Mouse (Mus musculus): Measurements from ENCODE around the gene Kcnn1. TPM values are rescaled to one million over a fixed set of nuclear protein-coding genes. Genes with fewer than 3 reads are reported as not detected.

Kcnn1 gene
- polyA plus RNA-seq (2015; fragmentation: Nextera tagmentation; extraction: Ambion mirVana) = 19.0 and 20.6 TPM in 2 replicates

GRCm38 (mm10) chr8:70862824-70863641 is at the start of gene Kcnn1:
Kcnn1 (minus strand) TSS chr8:70863258.
- Histone ChIP-seq H3K27me3 (replicated peaks) (no peaks in the 10 kb centered on the region), H3K9me3 (no peaks in the 10 kb centered on the region), H3K27ac (peak within 1 kb of the TSS; percentile 95), H3K4me3 (peak within 1 kb of the TSS; percentile 56), H3K4me1 (peaks cover 63% of the 10 kb centered on the region), H3K4me2 (peak within 1 kb of the TSS; percentile 95), H3K9ac (peak within 1 kb of the TSS; percentile 65), H3K36me3 (replicated peaks) (no peaks in the 10 kb centered on the region)
- WGBS = under 1% methylated on average over 55 of the region's 55 CpGs
- ATAC-seq (replicated peaks) = no peak

GRCm38 (mm10) chr8:70911596-70911995 is 48.5 kb upstream of the Kcnn1 start:
- Histone ChIP-seq H3K4me1 (peaks cover 11% of the 10 kb centered on the region), H3K36me3 (replicated peaks) (peaks cover 32% of the 10 kb centered on the region), H3K4me2 (no peak overlapping the region), H3K9me3 (no peaks in the 10 kb centered on the region), H3K27ac (no peak overlapping the region), H3K9ac (no peak overlapping the region), H3K4me3 (no peak overlapping the region), H3K27me3 (replicated peaks) (no peaks in the 10 kb centered on the region)
- 77% methylated on average over 5 of the region's 5 CpGs for WGBS
- no peak for ATAC-seq (replicated peaks)

GRCm38 (mm10) chr8:70907518-70907917 is 44.5 kb upstream of the Kcnn1 start:
- H3K9ac ChIP-seq = no peak overlapping the region
- H3K4me1 ChIP-seq = peaks cover 18% of the 10 kb centered on the region
- H3K27me3 ChIP-seq (replicated peaks) = peaks cover 11% of the 10 kb centered on the region
- no peak overlapping the region for H3K4me2 ChIP-seq
- ATAC-seq (replicated peaks) = no peak
- H3K4me3 ChIP-seq = no peak overlapping the region
- H3K27ac ChIP-seq = no peak overlapping the region
- no peaks in the 10 kb centered on the region for H3K9me3 ChIP-seq
- WGBS = 86% methylated on average over 2 of the region's 2 CpGs
- H3K36me3 ChIP-seq (replicated peaks) = 0 out of 2 replicates have a peak, but pooled peaks cover 8% of the 10 kb centered on the region

GRCm38 (mm10) chr8:70905831-70906736 is 43.0 kb upstream of the Kcnn1 start, which contains the start of gene Map1s:
Map1s (plus strand) TSS chr8:70905932.
- H3K9me3 ChIP-seq = no peaks in the 10 kb centered on the region
- peak within 1 kb of the TSS; percentile 95 for H3K9ac ChIP-seq
- WGBS = under 1% methylated on average over 86 of the region's 86 CpGs
- peak within 1 kb of the TSS; percentile 95 for H3K4me2 ChIP-seq
- H3K36me3 ChIP-seq (replicated peaks) = no peaks in the 10 kb centered on the region
- H3K4me1 ChIP-seq = peaks cover 18% of the 10 kb centered on the region
- peak within 1 kb of the TSS; percentile 90 for H3K27ac ChIP-seq
- H3K4me3 ChIP-seq = peak within 1 kb of the TSS; percentile 91
- ATAC-seq (replicated peaks) = peak; percentile 96
- H3K27me3 ChIP-seq (replicated peaks) = peaks cover 11% of the 10 kb centered on the region

GRCm38 (mm10) chr8:70905463-70905830 is 42.4 kb upstream of the Kcnn1 start:
- Histone ChIP-seq H3K9me3 (no peaks in the 10 kb centered on the region), H3K36me3 (replicated peaks) (no peaks in the 10 kb centered on the region), H3K4me1 (peaks cover 18% of the 10 kb centered on the region), H3K4me3 (peak overlapping the region; percentile 91), H3K27me3 (replicated peaks) (peaks cover 11% of the 10 kb centered on the region), H3K27ac (peak overlapping the region; percentile 90), H3K9ac (peak overlapping the region; percentile 95), H3K4me2 (peak overlapping the region; percentile 95)
- peak; percentile 62 for ATAC-seq (replicated peaks)
- 19% methylated on average over 8 of the region's 8 CpGs for WGBS

GRCm38 (mm10) chr8:70904532-70904931 is 41.5 kb upstream of the Kcnn1 start:
- Histone ChIP-seq H3K4me3 (no peak overlapping the region), H3K4me2 (no peak overlapping the region), H3K9ac (no peak overlapping the region), H3K4me1 (peaks cover 18% of the 10 kb centered on the region), H3K27ac (no peak overlapping the region), H3K9me3 (no peaks in the 10 kb centered on the region), H3K27me3 (replicated peaks) (peaks cover 11% of the 10 kb centered on the region), H3K36me3 (replicated peaks) (no peaks in the 10 kb centered on the region)
- 64% methylated on average over 4 of the region's 4 CpGs for WGBS
- ATAC-seq (replicated peaks) = no peak

- Histone ChIP-seq H3K4me3 (no peak overlapping the region), H3K27me3 (replicated peaks) (peaks cover 11% of the 10 kb centered on the region), H3K4me2 (no peak overlapping the region), H3K36me3 (replicated peaks) (no peaks in the 10 kb centered on the region), H3K9me3 (no peaks in the 10 kb centered on the region), H3K4me1 (peaks cover 19% of the 10 kb centered on the region), H3K27ac (no peak overlapping the region), H3K9ac (no peak overlapping the region)
- ATAC-seq (replicated peaks) = no peak
These were observed 40.5 kb upstream of the Kcnn1 start for GRCm38 (mm10) chr8:70903582-70903981.

GRCm38 (mm10) chr8:70903112-70903511 is 40.1 kb upstream of the Kcnn1 start:
- no peak overlapping the region for H3K27ac ChIP-seq
- peaks cover 24% of the 10 kb centered on the region for H3K4me1 ChIP-seq
- H3K9ac ChIP-seq = no peak overlapping the region
- no peak overlapping the region for H3K4me2 ChIP-seq
- 55% methylated on average over 4 of the region's 4 CpGs for WGBS
- H3K27me3 ChIP-seq (replicated peaks) = peaks cover 11% of the 10 kb centered on the region
- ATAC-seq (replicated peaks) = no peak
- no peak overlapping the region for H3K4me3 ChIP-seq
- H3K9me3 ChIP-seq = no peaks in the 10 kb centered on the region
- no peaks in the 10 kb centered on the region for H3K36me3 ChIP-seq (replicated peaks)

- Histone ChIP-seq H3K9me3 (no peaks in the 10 kb centered on the region), H3K4me1 (peaks cover 22% of the 10 kb centered on the region), H3K27ac (no peak overlapping the region), H3K36me3 (replicated peaks) (no peaks in the 10 kb centered on the region), H3K4me3 (no peak overlapping the region), H3K9ac (no peak overlapping the region), H3K27me3 (replicated peaks) (peaks cover 11% of the 10 kb centered on the region), H3K4me2 (no peak overlapping the region)
- WGBS = 35% methylated on average over 5 of the region's 5 CpGs
- no peak for ATAC-seq (replicated peaks)
These were observed 39.2 kb upstream of the Kcnn1 start for GRCm38 (mm10) chr8:70902211-70902610.

GRCm38 (mm10) chr8:70900872-70901387 is 37.9 kb upstream of the Kcnn1 start:
- peaks cover 21% of the 10 kb centered on the region for H3K4me1 ChIP-seq
- H3K36me3 ChIP-seq (replicated peaks) = no peaks in the 10 kb centered on the region
- no peaks in the 10 kb centered on the region for H3K9me3 ChIP-seq
- no peak overlapping the region for H3K27ac ChIP-seq
- no peak overlapping the region for H3K9ac ChIP-seq
- peaks cover 11% of the 10 kb centered on the region for H3K27me3 ChIP-seq (replicated peaks)
- no peak overlapping the region for H3K4me2 ChIP-seq
- ATAC-seq (replicated peaks) = no peak
- WGBS = 75% methylated on average over 2 of the region's 2 CpGs
- no peak overlapping the region for H3K4me3 ChIP-seq

- H3K9ac ChIP-seq = no peak overlapping the region
- no peak for ATAC-seq (replicated peaks)
- no peak overlapping the region for H3K27ac ChIP-seq
- WGBS = 90% methylated on average over 2 of the region's 2 CpGs
- peaks cover 12% of the 10 kb centered on the region for H3K36me3 ChIP-seq (replicated peaks)
- peaks cover 20% of the 10 kb centered on the region for H3K4me1 ChIP-seq
- no peak overlapping the region for H3K4me3 ChIP-seq
- H3K27me3 ChIP-seq (replicated peaks) = peaks cover 20% of the 10 kb centered on the region
- no peak overlapping the region for H3K4me2 ChIP-seq
- no peaks in the 10 kb centered on the region for H3K9me3 ChIP-seq
These were observed 36.2 kb upstream of the Kcnn1 start for GRCm38 (mm10) chr8:70899226-70899625.

- H3K9ac ChIP-seq = peak overlapping the region; percentile 34; the same call in 1 of the 2 replicates
- peaks cover 20% of the 10 kb centered on the region for H3K27me3 ChIP-seq (replicated peaks)
- peaks cover 20% of the 10 kb centered on the region for H3K4me1 ChIP-seq
- ATAC-seq (replicated peaks) = no peak
- no peaks in the 10 kb centered on the region for H3K9me3 ChIP-seq
- peak overlapping the region; percentile 79; the same call in 1 of the 2 replicates for H3K27ac ChIP-seq
- WGBS = 54% methylated on average over 2 of the region's 2 CpGs
- peak overlapping the region; percentile 86; the same call in 1 of the 2 replicates for H3K4me2 ChIP-seq
- H3K36me3 ChIP-seq (replicated peaks) = peaks cover 17% of the 10 kb centered on the region
- peak overlapping the region; percentile 91; the same call in 1 of the 2 replicates for H3K4me3 ChIP-seq
These were observed 35.7 kb upstream of the Kcnn1 start for GRCm38 (mm10) chr8:70898661-70899198.

Data from midbrain, embryonic 15.5 days (tissue).